Mouse (Mus musculus) forebrain, embryonic 15.5 days (tissue): ENCODE data around the gene Pfdn5. TPM values are rescaled to one million over a fixed set of nuclear protein-coding genes. Genes with fewer than 3 reads are reported as not detected.

Experiments used
- ATAC-seq: fragments of 200-750 bp; cut with Nextera tagmentation; replicated peaks from 2 replicates; pipeline ENCODE4 v1.8.0; 2017; ENCODE audit warnings: mild to moderate bottlenecking, moderate TSS enrichment, moderate library complexity
- H3K27ac ChIP-seq: fragments of 300-500 bp; sonication (generic); replicated peaks from 2 replicates; pipeline ENCODE4 v1.5.1; 2015; ENCODE audit warnings: mild to moderate bottlenecking, inconsistent platforms
- H3K27me3 ChIP-seq: fragments of 300-500 bp; sonication (generic); 2 replicates; pipeline ENCODE4 v1.6.1; 2015; ENCODE audit warnings: inconsistent platforms
- H3K36me3 ChIP-seq: fragments of 300-500 bp; sonication (generic); 2 replicates; pipeline ENCODE4 v1.6.1; 2015; ENCODE audit warnings: mild to moderate bottlenecking, inconsistent platforms
- H3K4me1 ChIP-seq: fragments of 300-500 bp; sonication (generic); 2 replicates; pipeline ENCODE4 v1.6.1; 2015; ENCODE audit warnings: inconsistent platforms
- H3K4me2 ChIP-seq: fragments of 300-500 bp; sonication (generic); replicated peaks from 2 replicates; pipeline ENCODE4 v1.6.1; 2015; ENCODE audit warnings: mild to moderate bottlenecking, inconsistent platforms
- H3K4me3 ChIP-seq: fragments of 300-500 bp; sonication (generic); 2 replicates; pipeline ENCODE4 v1.5.1; 2015; ENCODE audit warnings: mild to moderate bottlenecking, inconsistent platforms
- H3K9ac ChIP-seq: fragments of 300-500 bp; sonication (generic); replicated peaks from 2 replicates; pipeline ENCODE4 v1.6.1; 2015; ENCODE audit warnings: mild to moderate bottlenecking, inconsistent platforms
- H3K9me3 ChIP-seq: fragments of 300-500 bp; sonication (generic); 2 replicates; pipeline ENCODE4 v1.6.1; 2016; ENCODE audit warnings: inconsistent platforms
- WGBS: fragments of 180-500 bp; shearing (Covaris S2); methylation state at CpG from one replicate; pipeline ENCODE4 v1.1.7; 2015; ENCODE audit warnings: mixed read lengths; 5-methylcytosine and 5-hydroxymethylcytosine counted together
- polyA plus RNA-seq: library from polyadenylated mRNA; unstranded; fragments of >200 nt; fragmentation: Nextera tagmentation; extraction: Ambion mirVana; gene quantifications from 2 replicates; pipeline ENCODE4 v1.2.1, GENCODE M21; 2015

The Pfdn5 gene
- polyA plus RNA-seq, 1 experiment from 2014 or later = 467 TPM

- Histone ChIP-seq H3K9ac (no peak overlapping the region), H3K36me3 (no peaks in the 10 kb centered on the region), H3K27ac (no peak overlapping the region), H3K27me3 (peaks cover 43% of the 10 kb centered on the region), H3K4me3 (peak overlapping the region; percentile 13; the same call in 1 of the 2 replicates), H3K9me3 (no peaks in the 10 kb centered on the region), H3K4me2 (peak overlapping the region; percentile 31), H3K4me1 (peaks cover 24% of the 10 kb centered on the region)
- ATAC-seq = no peak
- 2% methylated on average over 25 of the region's 25 CpGs for WGBS
Observed at GRCm38 (mm10) chr15:102358126-102358525, 32.2 kb downstream of the Pfdn5 start.

DNA sequence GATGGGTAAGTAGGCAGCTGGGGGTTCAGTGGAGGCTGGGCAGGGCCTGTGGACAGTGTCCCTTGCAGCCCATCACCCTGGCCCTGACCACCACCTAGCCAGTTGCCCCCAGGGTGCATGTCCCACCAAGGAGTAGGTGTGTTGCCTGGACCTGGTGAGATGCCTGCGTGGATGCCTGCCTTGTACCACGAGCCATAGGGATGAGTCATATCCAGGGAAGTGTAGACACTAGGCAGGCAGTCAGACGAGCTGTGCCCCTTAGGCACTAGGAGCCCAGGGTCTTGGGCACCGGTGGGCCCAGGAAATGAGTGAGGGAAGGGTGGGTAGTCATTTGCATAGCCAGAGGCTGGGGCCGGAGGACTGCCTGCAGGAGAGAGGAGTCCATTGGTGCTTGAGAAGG is 32.9 kb downstream of the Pfdn5 start:
- H3K27me3 ChIP-seq = peaks cover 43% of the 10 kb centered on the region
- peak overlapping the region; percentile 31; the same call in 1 of the 2 replicates for H3K4me2 ChIP-seq
- no peak overlapping the region for H3K9ac ChIP-seq
- no peaks in the 10 kb centered on the region for H3K36me3 ChIP-seq
- H3K4me1 ChIP-seq = peaks cover 24% of the 10 kb centered on the region
- no peak overlapping the region for H3K27ac ChIP-seq
- WGBS = 36% methylated on average over 5 of the region's 5 CpGs
- no peak for ATAC-seq
- H3K4me3 ChIP-seq = no peak overlapping the region
- H3K9me3 ChIP-seq = no peaks in the 10 kb centered on the region

DNA sequence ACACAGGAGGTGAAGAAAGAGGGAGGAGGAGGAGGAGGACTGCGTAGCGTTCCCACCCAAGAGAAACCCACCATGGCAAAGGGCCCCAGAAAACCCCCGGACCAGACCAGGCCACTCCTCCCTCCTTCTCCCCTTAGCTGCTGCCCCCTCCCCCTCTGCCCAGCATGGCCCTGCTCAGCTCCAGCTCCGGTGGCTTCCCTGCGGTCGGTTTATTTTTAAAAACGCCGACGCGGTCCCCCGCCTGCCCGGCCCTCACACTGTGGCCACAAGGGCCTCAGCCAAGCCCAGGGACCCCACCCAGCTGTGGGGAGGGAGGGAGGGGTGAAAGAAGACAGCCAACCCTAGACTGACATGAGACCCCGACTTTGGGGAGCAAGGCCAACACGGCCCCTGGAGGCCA is 36.7 kb downstream of the Pfdn5 start:
- no peak for ATAC-seq
- H3K27me3 ChIP-seq = peaks cover 29% of the 10 kb centered on the region
- no peak overlapping the region for H3K9ac ChIP-seq

DNA sequence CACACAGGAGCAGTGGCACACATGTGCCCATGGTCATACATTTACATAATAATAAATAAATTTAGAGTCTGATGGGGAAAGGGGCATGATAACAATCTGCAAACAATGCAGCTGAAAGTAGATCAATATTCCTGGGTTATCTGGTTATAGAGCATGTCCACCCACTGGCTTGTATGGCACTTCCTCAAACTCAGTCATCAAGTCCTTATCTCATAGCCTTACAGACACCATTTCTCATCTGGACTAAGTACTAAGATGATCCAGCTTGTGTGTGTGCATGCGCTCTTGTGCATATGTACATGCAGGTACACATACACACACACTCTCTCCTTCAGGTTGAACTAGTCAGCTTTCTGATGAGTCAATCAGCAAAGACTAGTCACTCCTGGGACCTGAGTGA is 38.8 kb downstream of the Pfdn5 start:
- H3K4me1 ChIP-seq = peaks cover 10% of the 10 kb centered on the region; the same call in 1 of the 2 replicates
- no peak overlapping the region for H3K27ac ChIP-seq
- no peak for ATAC-seq
- H3K27me3 ChIP-seq = peaks cover 14% of the 10 kb centered on the region
- WGBS = 93% methylated on average over 1 of the region's 1 CpGs
- H3K36me3 ChIP-seq = no peaks in the 10 kb centered on the region
- no peak overlapping the region for H3K9ac ChIP-seq
- no peak overlapping the region for H3K4me3 ChIP-seq
- no peaks in the 10 kb centered on the region for H3K9me3 ChIP-seq
- no peak overlapping the region for H3K4me2 ChIP-seq

More for the DNA sequence above, 36.7 kb downstream of the Pfdn5 start:
- H3K4me1 ChIP-seq = peaks cover 18% of the 10 kb centered on the region
- whole genome bisulfite sequencing = 18% methylated on average over 14 of the region's 14 CpGs
- no peak overlapping the region for H3K4me2 ChIP-seq
- no peak overlapping the region for H3K4me3 ChIP-seq
- H3K9me3 ChIP-seq = no peaks in the 10 kb centered on the region
- no peaks in the 10 kb centered on the region for H3K36me3 ChIP-seq
- no peak overlapping the region for H3K27ac ChIP-seq

DNA sequence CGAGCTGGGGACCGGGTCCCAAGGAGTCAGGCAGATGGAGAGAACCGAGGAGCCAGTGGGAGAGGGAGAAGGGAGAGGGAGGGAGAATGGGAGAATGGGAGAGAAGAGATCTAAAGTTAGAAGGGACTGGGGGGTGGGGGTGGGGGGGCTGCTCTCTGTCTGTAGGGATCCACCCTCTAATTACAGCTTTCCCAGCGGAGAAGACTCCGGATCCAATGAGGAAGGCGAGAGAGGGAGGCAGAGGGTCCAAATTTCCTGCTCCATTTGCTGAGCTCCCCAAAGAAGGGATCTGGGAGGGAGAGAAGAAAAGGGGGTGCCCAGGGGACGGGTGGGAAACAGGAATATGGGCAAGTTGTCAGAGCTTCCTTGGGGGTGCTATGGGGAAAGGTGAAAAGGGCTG is 40.3 kb downstream of the Pfdn5 start:
- Histone ChIP-seq H3K9ac (no peak overlapping the region), H3K4me2 (peak overlapping the region; percentile 35), H3K36me3 (no peaks in the 10 kb centered on the region), H3K27ac (no peak overlapping the region), H3K27me3 (peaks cover 20% of the 10 kb centered on the region), H3K9me3 (no peaks in the 10 kb centered on the region), H3K4me1 (peaks cover 10% of the 10 kb centered on the region; the same call in 1 of the 2 replicates), H3K4me3 (peak overlapping the region; percentile 23)
- ATAC-seq = no peak
- 7% methylated on average over 7 of the region's 7 CpGs for WGBS

DNA sequence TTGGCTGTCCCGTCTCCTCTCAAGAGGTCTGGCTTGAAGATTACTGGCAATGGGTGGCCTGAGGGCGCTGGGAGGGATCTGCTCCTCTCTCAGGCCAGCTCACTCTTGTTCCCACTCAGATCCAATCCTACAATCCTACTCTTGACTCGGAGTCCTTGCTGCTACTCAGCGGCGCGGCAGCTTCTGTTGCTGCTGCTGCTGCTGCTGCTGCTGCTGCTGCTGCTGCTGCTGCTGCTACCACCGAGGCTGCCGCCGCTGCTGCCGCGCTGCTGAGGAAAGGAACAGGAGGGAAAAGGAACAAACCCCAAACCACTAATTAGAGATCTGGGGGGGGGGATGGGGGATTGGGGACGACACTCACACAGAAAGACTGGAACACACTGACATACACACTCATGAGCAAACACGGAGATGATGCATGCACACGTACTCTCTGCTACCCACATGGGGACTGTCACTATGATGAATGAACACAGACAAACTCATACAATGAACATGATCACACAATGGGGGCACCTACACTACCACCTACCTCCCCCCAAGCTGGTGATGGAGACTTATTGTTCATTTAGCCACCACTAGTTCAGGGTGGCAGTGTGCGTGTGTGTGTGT is 40.9 kb downstream of the Pfdn5 start, which contains the start of gene Sp7:
Gene Sp7 (minus strand): TSS at position 450 of the 612 bp plus-strand sequence.
- Histone ChIP-seq H3K9ac (no peak within 1 kb of the TSS), H3K27me3 (peaks cover 20% of the 10 kb centered on the region), H3K27ac (no peak within 1 kb of the TSS), H3K4me3 (peak within 1 kb of the TSS; percentile 23), H3K4me2 (peak within 1 kb of the TSS; percentile 35), H3K4me1 (peaks cover 10% of the 10 kb centered on the region; the same call in 1 of the 2 replicates), H3K9me3 (no peaks in the 10 kb centered on the region), H3K36me3 (no peaks in the 10 kb centered on the region)
- WGBS = 6% methylated on average over 15 of the region's 15 CpGs
- ATAC-seq = peak; percentile 66

GRCm38 (mm10) chr15:102369972-102370371 is 44.1 kb downstream of the Pfdn5 start:
- Histone ChIP-seq H3K4me3 (no peak overlapping the region), H3K9me3 (no peaks in the 10 kb centered on the region), H3K36me3 (no peaks in the 10 kb centered on the region), H3K9ac (no peak overlapping the region), H3K27me3 (peaks cover 14% of the 10 kb centered on the region), H3K4me1 (peaks cover 10% of the 10 kb centered on the region; the same call in 1 of the 2 replicates), H3K4me2 (no peak overlapping the region), H3K27ac (no peak overlapping the region)
- WGBS = 17% methylated on average over 13 of the region's 13 CpGs
- no peak for ATAC-seq

GRCm38 (mm10) chr15:102370727-102371126 is 44.8 kb downstream of the Pfdn5 start:
- no peak for ATAC-seq
- peaks cover 16% of the 10 kb centered on the region for H3K27me3 ChIP-seq
- no peak overlapping the region for H3K4me3 ChIP-seq
- no peaks in the 10 kb centered on the region for H3K36me3 ChIP-seq
- WGBS = 12% methylated on average over 10 of the region's 10 CpGs
- H3K9me3 ChIP-seq = no peaks in the 10 kb centered on the region
- H3K4me1 ChIP-seq = peaks cover 10% of the 10 kb centered on the region; the same call in 1 of the 2 replicates
- H3K4me2 ChIP-seq = no peak overlapping the region
- H3K9ac ChIP-seq = no peak overlapping the region
- no peak overlapping the region for H3K27ac ChIP-seq

GRCm38 (mm10) chr15:102376453-102377162 is 50.7 kb downstream of the Pfdn5 start:
- H3K4me3 ChIP-seq = peak overlapping the region; percentile 65
- H3K9ac ChIP-seq = peak overlapping the region; percentile 72
- H3K27ac ChIP-seq = 0 out of 2 replicates have a peak overlapping the region, but pooled peaks have one; percentile 33
- no peaks in the 10 kb centered on the region for H3K9me3 ChIP-seq
- H3K4me1 ChIP-seq = peaks cover 18% of the 10 kb centered on the region
- WGBS = under 1% methylated on average over 42 of the region's 43 CpGs
- peak; percentile 65 for ATAC-seq
- peaks cover 9% of the 10 kb centered on the region; the same call in 1 of the 2 replicates for H3K27me3 ChIP-seq
- peak overlapping the region; percentile 99 for H3K4me2 ChIP-seq
- no peaks in the 10 kb centered on the region for H3K36me3 ChIP-seq

DNA sequence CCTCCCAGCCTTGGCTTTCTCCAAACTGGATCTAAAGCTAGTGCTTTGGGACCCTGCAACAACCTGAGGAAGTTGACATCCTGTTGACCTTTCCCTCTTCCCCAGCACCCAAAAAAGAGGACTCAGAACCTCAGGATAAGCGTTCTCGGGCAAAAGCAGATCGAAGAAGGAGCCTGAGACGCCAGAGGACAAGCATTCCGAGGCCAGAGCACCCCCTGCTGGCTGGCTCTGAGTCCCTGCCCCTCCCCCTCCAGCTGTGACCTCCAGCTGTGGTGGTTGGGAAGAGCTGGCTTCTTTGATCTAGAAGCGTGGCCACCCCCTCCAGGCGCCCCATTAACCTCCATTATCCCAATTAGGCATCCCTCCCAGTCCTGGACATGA is 51.2 kb downstream of the Pfdn5 start:
- WGBS = under 1% methylated on average over 7 of the region's 7 CpGs

GRCm38 (mm10) chr15:102377810-102378262 is 51.9 kb downstream of the Pfdn5 start:
- no peak overlapping the region for H3K27ac ChIP-seq
- peak overlapping the region; percentile 99; the same call in 1 of the 2 replicates for H3K4me2 ChIP-seq
- no peaks in the 10 kb centered on the region for H3K36me3 ChIP-seq
- peaks cover 18% of the 10 kb centered on the region for H3K4me1 ChIP-seq
- no peaks in the 10 kb centered on the region for H3K9me3 ChIP-seq
- WGBS = 8% methylated on average over 10 of the region's 10 CpGs
- no peak overlapping the region for H3K9ac ChIP-seq
- ATAC-seq = no peak
- 0 out of 2 replicates have a peak overlapping the region, but pooled peaks have one; percentile 65 for H3K4me3 ChIP-seq
- H3K27me3 ChIP-seq = peaks cover 9% of the 10 kb centered on the region; the same call in 1 of the 2 replicates

More for the DNA sequence above, 51.2 kb downstream of the Pfdn5 start:
- peak overlapping the region; percentile 65 for H3K4me3 ChIP-seq
- H3K4me1 ChIP-seq = peaks cover 18% of the 10 kb centered on the region
- H3K27me3 ChIP-seq = peaks cover 9% of the 10 kb centered on the region; the same call in 1 of the 2 replicates
- no peaks in the 10 kb centered on the region for H3K9me3 ChIP-seq
- peak; percentile 36; the same call in 1 of the 2 replicates for ATAC-seq
- H3K9ac ChIP-seq = peak overlapping the region; percentile 72
- peak overlapping the region; percentile 99 for H3K4me2 ChIP-seq
- 0 out of 2 replicates have a peak overlapping the region, but pooled peaks have one; percentile 33 for H3K27ac ChIP-seq
- no peaks in the 10 kb centered on the region for H3K36me3 ChIP-seq
